Mouse (Mus musculus) central nervous system, embryonic 14 days (tissue): ENCODE data around the gene Cfap221. TPM values are rescaled to one million over a fixed set of nuclear protein-coding genes. Genes with fewer than 3 reads are reported as not detected.

Experiments
- polyA plus RNA-seq: library from polyadenylated mRNA; depleted of rRNA; stranded (reverse); fragments of >200 nt; gene quantifications from 2 replicates; pipeline ENCODE4 v1.2.3, GENCODE M21; 2012; rRNA removed

Gene Cfap221
- 0.23 and 0.25 TPM in 2 replicates for polyA plus RNA-seq

DNA sequence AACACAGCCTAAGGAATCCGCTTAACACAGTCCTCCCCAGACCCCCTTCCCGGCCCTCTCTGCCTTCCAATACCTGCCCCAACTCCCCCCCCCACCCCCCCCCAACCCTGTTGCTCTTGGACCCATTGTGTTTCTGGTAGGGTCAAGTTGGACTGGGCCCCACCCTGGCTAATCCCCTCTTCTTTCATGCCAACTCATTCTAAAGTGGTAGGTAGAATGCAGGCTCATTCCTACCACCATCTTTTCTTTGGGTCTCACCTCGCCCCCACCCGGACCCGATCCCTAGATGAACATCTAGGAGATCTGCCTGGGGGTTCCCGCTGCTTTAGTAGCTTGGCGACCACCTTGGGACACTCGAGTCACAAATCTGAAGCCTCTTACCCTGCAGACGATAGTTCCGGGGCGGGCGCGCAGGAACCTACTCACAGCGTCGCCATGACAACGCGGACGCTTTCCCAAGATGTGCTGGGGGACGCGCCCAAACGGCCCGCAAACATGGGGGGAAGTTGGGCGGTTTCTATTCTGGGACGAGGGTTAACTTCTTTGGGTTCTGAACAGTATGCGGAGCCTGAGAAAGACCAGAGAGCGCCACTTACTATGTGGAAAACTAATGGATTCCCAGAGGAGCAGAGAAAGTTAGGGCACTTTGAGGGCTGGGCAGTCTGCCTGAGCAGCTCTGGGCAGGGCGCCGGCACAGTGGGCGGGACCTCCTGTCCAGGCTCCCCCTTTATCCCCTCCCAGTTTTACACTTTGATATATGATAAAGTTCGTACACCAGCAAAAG lies at the start of gene Cfap221:
Gene Cfap221, minus strand, starts transcription at position 437 of the 784 bp plus-strand sequence.

DNA sequence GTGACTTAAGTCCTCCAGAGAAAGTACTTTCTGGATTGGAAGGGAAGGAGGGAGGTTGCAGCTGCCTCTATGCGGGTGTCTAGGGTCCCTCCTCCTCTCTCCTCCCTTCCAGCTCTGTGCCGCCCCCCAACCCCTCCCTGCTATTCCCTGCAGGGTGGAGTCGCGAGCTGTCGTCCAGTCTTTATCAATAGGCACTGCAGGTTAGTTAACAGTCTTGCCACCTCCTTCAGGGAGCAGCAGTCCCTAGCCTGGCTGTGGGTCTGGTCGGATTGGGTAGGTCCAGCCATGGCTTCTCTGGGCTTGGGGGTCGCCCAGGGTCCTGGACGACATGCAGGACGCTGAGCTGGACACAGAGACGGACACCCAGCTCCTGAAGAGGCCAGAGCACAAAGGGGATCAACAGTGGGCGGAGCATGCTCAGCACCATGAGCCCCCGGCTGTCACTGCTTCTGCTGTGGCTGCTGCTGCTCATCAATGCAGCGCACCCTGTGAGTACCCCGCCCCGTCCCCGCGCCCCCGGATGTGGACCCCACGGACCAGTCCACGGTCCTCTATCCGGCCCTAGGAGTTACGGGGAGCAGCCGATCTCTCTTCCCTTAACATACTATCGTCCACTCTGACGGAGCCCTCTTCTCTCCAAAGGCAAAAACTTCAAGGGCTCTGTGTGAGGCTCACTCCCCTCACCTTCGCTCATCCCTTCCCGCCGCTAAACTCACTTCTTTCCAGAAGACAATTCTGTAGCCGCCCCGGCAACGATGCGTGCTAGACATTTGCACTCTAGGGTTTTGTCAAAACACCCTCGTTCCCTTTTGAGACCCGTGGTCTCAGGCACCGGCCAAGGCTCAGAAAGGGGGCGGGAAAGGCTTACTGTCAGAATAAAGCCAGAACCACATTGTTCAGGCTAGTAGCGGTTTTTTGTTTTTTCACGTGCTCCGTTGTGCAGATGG lies 10.1 kb upstream of the Cfap221 start, which contains the start of gene Sctr:
Gene Sctr, plus strand, starts transcription at position 51 of the 947 bp plus-strand sequence.

DNA sequence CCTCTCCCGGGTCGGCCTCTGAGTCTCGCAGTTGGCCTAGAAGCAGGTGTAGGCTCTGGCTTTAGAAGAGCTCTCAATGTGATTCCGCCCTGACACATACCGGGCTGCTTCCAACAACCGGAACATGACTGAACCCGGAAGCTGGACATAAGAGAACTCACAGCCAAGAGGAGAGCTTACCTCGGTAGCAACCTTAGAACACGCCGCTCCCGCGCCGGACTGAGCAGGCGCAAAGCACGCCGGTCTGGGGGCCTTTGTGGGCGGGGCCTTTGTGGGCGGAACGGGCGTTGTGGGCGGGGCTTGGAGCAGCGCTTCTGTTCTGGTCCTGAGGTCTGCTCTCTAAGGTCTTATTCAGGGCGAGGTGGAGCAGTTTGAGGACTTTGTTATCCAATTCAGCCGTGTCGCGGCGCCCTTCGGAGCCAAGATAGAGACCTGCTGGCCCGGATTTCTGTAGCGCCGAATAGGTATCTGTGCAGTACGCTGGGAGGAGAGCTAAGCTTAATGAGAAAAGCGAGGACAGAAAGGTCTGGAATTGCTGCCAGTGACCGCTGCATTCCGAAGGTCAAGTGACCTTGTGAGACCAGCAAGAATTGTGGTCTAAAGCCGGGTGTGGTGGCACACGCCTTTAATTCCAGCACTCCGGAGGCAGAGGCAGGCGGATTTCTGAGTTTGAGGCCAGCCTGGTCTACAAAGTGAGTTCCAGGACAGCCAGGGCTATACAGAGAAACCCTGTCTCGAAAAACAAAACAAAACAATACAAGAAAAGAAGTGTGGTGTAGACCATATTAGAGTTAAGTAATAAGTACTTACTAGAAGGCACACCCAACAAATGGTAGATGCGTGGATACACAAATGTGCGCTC lies 83.8 kb downstream of the Cfap221 start, which contains the start of gene Tmem177:
Gene Tmem177, minus strand, starts transcription at position 256 of the 862 bp plus-strand sequence.

Other genes with a start within 250 kb of the Cfap221 start
- 9.7 and 13.7 TPM in 2 replicates for gene Ptpn4, start 159.6 kb downstream of the Cfap221 start, polyA plus RNA-seq
- 8.5 and 11.0 TPM in 2 replicates for gene Tmem177, start 84.0 kb downstream of the Cfap221 start, polyA plus RNA-seq
- 1.4 and 1.5 TPM in 2 replicates for gene Sctr, start 9.7 kb upstream of the Cfap221 start, polyA plus RNA-seq
- gene Tmem37, start 76.8 kb upstream of the Cfap221 start, polyA plus RNA-seq, result 4.9 and 5.7 TPM in 2 replicates
- 576 and 763 TPM in 2 replicates for gene Dbi, start 123.8 kb upstream of the Cfap221 start, polyA plus RNA-seq
- 12.4 and 16.4 TPM in 2 replicates for gene 3110009E18Rik, start 124.0 kb upstream of the Cfap221 start, polyA plus RNA-seq